Mouse (Mus musculus): ENCODE results near the gene Mrnip. TPM values are rescaled to one million over a fixed set of nuclear protein-coding genes. Genes with fewer than 3 reads are reported as not detected.

The Mrnip gene
- polyA plus RNA-seq, 3 experiments from 2014 or later: 11.1 to 14.0 (median 12.5) TPM

- ATAC-seq: no peak
Measured at GRCm38 (mm10) chr11:50205434-50205833, 31.2 kb downstream of the Mrnip start.

- ATAC-seq: no peak
Measured at GRCm38 (mm10) chr11:50206037-50206436, 31.8 kb downstream of the Mrnip start.

- no peak for ATAC-seq
Measured at GRCm38 (mm10) chr11:50207344-50207743, 33.1 kb downstream of the Mrnip start.

- no peak for ATAC-seq
Measured at GRCm38 (mm10) chr11:50208039-50208438, 33.8 kb downstream of the Mrnip start.

DNA sequence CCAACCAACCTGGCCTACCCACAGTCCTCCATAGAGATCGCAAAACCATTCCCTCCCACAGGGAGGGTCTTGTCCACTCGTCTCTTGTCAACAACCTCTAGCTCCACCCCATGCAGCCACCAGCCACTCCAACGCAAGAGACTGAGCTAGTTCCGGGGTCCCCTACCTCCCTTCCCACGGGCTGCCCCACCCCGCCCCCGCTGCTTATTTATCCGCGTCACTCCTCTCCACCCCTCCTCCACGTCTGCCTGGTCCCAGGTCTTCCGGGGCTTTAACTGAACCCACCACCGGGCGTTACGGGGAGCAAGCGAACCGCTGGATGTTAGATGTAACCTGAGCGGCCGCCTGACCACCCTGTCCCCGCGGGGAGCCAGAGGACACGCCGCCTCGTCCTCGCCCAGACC, 35.9 kb downstream of the Mrnip start:
- peak; percentile 83 for ATAC-seq

DNA sequence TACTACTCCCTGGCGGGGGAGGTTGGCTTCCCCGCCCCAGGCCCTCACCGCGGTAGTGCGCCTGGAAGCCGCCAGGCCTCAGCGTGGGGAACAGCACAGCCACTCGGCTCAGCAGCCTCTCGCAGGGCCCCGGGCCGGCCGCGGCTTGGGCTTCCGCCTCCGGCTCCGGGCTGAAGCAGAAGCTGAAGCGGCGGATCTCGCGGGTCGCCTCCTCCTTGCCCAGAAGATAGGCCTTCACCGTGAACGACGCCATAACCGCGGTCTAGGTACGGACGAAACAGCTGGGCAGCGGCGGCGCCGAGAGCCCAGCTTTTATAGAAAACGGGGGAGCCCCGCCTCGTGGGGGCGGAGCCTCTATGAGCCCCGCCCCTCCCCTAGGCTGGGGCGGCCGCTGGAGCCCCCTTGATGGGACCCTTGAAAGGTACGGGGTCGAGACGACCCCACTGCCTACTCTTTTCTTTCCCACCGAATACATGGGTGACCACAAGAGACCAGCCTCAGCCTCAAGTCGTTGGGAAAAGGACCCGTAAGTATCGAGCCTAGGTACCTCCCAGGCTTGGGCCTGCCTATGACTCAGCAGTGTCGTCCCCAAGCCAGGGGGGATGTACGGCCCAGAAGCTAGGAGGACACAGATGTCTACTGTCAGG, 36.4 kb downstream of the Mrnip start, which contains the start of the genes Sqstm1 and Mgat4b:
Gene Sqstm1, minus strand, starts transcription at position 323 of the 647 bp plus-strand sequence.
Gene Mgat4b, plus strand, starts transcription at position 386 of the 647 bp plus-strand sequence.
- ATAC-seq: peak; percentile 65

DNA sequence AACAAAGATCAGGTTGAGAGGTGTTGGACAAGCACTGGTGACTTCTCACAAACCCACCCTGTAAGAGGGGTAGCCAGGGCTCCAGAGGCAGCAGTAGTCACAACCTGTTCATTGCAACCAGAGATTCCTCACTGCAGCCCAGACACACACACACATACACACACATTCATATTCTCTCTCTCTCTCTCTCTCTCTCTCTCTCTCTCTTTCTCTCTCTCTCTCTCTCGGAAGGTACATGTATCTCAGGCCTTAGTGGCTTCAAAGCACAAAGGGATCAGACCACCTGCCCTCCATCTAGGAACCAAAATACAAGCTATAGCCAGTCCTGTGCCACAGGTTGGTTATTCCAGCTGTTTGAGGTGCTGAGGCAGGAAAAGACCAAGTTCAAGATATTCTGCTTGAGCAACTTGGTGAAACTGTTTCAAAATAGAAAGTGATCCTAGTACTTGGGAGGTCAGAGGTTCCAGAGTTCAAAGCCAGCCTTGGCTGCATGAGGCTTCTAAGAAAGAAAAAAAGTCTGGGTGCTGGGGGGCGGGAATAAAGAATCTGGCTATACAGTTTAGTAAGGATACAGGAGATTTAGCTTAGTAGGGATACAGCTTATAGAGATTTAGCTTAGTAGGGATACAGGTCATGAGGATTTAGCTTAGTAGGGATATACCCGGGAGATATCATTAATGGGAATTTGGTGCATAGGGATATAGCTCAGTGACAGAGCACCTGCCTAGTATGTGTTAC, 37.2 kb downstream of the Mrnip start:
- ATAC-seq: no peak

DNA sequence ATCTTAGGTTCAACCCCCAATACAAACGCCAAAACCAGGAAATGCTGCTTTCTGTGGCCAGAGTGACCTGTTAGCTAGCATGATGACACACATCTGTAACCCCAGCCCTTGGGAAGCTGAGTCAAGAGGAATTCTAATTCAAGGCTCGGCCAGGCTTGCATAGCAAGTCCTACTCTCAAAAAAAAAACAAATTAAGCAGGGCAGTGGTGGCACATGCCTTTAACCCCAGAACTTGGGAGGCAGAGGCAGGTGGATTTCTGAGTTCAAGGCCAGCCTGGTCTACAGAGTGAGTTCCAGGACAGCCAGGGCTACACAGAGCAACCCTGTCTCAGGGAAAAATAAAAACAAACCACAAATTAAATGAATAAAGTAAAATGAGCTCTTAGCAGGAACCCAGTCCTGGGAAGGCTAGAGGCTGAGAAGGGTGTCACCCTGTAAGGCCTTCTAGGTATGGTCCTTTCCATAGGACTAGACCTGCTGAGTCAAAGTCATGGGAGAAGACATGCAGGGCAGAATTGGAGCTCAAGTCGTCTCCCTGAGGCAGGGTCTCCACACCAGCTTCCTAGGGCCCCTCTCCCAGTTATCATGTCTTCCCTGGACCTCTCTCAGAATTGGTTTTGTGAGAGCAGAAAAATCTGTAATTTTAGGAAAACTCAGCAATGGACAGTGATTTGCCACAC, 38.0 kb downstream of the Mrnip start:
- no peak for ATAC-seq

GRCm38 (mm10) chr11:50212848-50213758, 38.9 kb downstream of the Mrnip start:
- no peak for ATAC-seq

- no peak for ATAC-seq
Measured at GRCm38 (mm10) chr11:50214631-50215030, 40.4 kb downstream of the Mrnip start.

- no peak for ATAC-seq
Measured at GRCm38 (mm10) chr11:50215633-50216032, 41.4 kb downstream of the Mrnip start.

DNA sequence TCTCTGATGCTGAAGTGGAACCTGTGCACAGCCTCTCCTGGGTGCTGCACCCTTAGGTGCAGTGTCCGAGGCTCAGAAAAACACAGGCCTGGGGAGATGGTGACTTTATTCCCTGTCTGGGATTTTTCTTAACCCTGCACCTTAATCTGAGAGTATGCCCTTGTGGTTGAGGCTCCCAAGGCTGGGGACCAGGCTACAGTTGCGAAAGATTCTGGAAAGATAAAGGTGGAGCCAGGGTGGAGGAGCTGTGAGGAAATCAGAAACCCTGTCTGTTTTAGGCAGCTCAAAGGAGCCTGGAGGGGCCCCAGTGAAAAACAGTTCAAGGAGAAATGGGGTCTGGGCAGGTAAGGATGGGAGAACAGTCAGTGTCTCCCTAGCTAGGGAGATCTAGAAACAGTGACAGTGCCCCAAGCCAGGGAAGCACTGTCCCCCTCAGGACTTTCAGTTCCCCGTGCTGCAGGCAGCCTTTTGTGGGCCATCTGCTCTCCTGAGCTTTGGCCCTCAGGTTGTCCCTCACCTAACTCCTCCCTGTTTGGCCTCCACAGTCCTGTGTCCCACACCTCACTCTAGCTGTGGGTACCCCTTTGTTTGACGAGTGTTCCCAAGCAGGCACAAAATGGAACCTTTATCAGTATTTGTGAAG, 42.6 kb downstream of the Mrnip start:
- ATAC-seq: no peak

GRCm38 (mm10) chr11:50217811-50218210, 43.6 kb downstream of the Mrnip start:
- ATAC-seq: no peak

DNA sequence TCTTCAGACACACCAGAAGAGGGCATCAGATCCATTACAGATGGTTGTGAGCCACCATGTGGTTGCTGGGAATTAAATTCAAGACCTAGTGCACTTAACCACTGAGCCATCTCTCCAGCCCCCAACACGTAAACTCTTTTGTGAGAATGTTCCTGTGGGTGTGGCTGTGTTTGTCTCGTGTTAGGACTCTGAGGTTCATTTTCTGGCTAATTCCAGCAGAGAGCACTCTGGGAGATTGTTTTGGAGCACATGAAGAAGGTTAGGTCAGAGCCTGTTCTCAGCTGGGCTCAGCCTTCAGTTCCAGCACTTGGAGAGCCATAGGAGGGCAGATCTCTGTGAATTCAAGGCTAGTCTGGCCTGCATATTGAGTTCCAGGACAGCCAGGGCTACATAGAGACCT, 45.6 kb downstream of the Mrnip start:
- ATAC-seq: no peak

DNA sequence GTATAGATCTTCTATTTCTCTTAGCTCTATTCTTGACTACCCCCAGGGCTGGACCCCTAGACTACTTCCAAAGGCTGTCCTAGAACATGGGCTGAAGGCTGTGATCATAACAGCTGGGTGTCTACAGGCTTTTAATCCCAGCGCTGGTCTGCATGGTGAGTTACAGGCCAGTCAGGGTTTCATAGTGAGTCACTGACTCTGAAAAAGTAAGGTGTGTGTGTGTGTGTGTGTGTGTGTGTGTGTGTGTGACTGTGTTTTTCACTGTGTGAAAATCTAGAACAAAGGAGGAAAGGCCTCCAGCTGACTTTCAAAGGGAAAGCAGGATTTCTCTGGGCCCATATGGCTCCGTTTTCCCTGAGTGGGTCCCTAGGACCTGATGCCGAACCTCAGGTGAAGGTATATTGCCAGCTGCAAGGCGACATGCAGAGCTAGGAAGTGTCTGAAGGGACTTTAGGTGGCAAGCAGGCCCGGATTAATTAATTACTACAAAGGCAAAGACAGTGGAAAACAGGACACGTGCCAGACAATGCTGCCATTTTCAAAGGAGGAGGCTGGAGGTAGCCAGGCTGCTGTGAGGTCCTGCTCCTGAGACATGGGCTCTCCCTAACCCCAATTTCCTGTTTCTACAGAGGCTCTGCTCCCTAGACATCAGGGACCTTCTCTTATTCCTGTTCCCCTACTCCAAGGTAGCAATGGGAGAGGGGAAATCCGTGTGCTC, 48.5 kb downstream of the Mrnip start:
- no peak for ATAC-seq

DNA sequence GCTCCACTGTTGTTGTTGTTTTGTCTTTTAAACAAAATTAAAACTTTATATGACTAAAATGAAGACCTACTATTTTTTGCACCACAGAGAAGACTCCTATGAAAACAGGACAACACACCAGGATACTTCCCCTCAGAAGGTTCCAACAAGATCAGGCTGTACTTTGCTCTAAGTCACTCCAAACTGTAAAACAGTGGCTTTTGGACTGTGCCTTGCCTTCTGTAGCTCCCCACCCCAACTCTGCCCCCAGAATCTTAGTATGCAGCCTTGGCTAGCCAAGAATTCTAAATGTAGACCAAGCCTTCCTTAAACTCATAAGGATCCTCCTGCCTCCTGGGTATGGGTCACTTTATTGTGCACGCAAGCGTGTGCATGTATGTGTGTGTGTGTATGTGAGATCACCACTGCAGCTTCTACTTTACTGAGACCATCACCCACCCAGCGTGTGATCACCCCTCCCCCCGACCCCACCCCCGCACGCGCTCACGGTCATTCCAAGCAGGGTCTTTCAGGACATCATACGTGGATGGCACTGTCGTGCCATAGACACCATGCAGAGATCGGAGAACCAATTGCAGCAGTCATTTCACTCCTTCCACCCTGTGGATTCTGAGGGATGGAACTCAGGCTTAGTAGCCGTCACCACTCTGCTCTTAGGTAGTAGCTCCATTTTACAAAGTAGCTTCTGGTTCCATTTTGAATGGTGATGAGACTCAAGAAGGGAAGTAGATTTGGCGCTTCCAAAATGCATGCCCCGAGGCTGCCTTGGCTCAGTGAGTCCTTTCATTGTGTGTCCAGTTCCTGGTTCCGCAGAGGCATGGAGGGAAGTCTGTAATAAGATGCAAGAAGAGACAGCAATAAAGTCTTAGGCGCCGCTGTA, 49.8 kb downstream of the Mrnip start:
- peak; percentile 35 for ATAC-seq

GRCm38 (mm10) chr11:50224671-50225530, 50.7 kb downstream of the Mrnip start:
- peak; percentile 52 for ATAC-seq

DNA sequence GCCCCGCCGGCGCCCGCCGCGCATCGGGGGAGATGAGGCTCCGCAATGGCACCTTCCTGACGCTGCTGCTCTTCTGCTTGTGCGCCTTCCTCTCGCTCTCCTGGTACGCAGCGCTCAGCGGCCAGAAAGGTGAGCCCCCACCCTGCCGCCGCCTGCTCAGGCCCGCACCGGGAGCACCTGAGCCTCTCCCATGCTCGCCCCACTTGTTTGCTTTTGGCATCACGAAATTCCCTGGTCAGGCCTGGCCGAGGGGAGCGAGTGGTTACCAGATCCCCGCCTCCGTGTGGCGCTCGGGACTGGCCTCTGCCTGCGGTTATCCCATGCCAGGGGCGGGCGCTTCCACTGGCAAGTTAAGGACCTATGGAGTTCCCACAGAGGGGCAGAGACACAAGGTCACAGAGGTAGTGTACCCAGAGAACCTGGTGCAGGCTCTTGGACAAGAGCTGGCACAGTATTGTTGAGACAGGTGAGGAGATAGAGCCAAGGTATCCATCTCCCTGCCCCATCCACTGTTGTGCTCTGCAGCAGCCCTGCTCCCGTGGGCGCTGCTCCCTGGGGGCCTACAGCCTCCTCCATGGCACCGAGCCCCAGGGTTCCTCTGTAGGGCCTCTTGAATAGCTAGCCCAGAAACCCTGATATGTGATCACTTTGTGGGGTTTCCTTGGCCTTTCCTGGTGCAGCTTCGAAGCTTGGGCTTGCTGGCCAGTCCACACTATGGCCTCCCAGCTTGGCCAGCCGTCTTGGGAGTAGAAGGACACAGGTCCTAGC, 51.6 kb downstream of the Mrnip start:
- ATAC-seq: peak; percentile 30
